Mouse (Mus musculus) heart, adult 2 months (tissue): Measurements from ENCODE around the gene March8. TPM values are rescaled to one million over a fixed set of nuclear protein-coding genes. Genes with fewer than 3 reads are reported as not detected.
"Not testable (repeated sequence)": the region's sequence is repeated elsewhere in the genome, so short reads cannot be mapped to it uniquely, and the experiment has no call there.

Experiments used
- DNase-seq, 2 experiments: peaks; one replicate each; pipeline ENCODE4 v3.0.0; 2021
- H3K27ac ChIP-seq: fragments of 200-600 bp; 2 replicates; pipeline ENCODE4 v1.8.1; 2022
- H3K27me3 ChIP-seq: fragments of 200-500 bp; 2 replicates; pipeline ENCODE4 v1.6.1; 2012; ENCODE audit warnings: mild to moderate bottlenecking, low read length, inconsistent platforms, mixed read lengths; ENCODE audit not compliant: control insufficient read depth, insufficient read depth
- H3K36me3 ChIP-seq: fragments of 200-500 bp; 2 replicates; pipeline ENCODE4 v1.6.1; 2012; ENCODE audit warnings: low read length, inconsistent platforms; ENCODE audit not compliant: control insufficient read depth, insufficient read depth
- H3K4me1 ChIP-seq: fragments of 200-500 bp; 2 replicates; pipeline ENCODE4 v1.6.1; 2011; ENCODE audit warnings: low read length; ENCODE audit not compliant: control insufficient read depth, insufficient read depth
- H3K4me3 ChIP-seq: fragments of 200-600 bp; 2 replicates; pipeline ENCODE4 v1.8.1; 2022
- H3K79me2 ChIP-seq: fragments of 200-500 bp; replicated peaks from 2 replicates; pipeline ENCODE4 v1.6.1; 2012; ENCODE audit warnings: mild to moderate bottlenecking, inconsistent platforms, low read length, moderate library complexity, mixed read lengths; ENCODE audit not compliant: control insufficient read depth, insufficient read depth
- H3K9ac ChIP-seq: fragments of 200-500 bp; 2 replicates; pipeline ENCODE4 v1.6.1; 2012; ENCODE audit warnings: low read depth, mild to moderate bottlenecking, control low read depth, inconsistent platforms, low read length, mixed read lengths
- CTCF ChIP-seq: fragments of 200-600 bp; IDR thresholded peaks from 2 replicates; pipeline ENCODE4 v1.8.1; 2022; ENCODE audit warnings: antibody characterized with exemption, mild to moderate bottlenecking, moderate library complexity
- EP300 ChIP-seq: fragments of 200-500 bp; IDR thresholded peaks from 2 replicates; pipeline ENCODE4 v1.6.1; 2011; ENCODE audit warnings: low read depth, low read length, control low read depth; ENCODE audit not compliant: insufficient read depth
- POLR2A ChIP-seq: fragments of 200-500 bp; IDR thresholded peaks from 2 replicates; pipeline ENCODE4 v1.6.1; 2011; ENCODE audit warnings: mild to moderate bottlenecking, low read depth, low read length, control low read depth; ENCODE audit not compliant: insufficient read depth
- WGBS: fragments of 180-500 bp; shearing (Covaris S2); methylation state at CpG from one replicate; pipeline ENCODE4 v1.1.7; 2018; 5-methylcytosine and 5-hydroxymethylcytosine counted together
- intact Hi-C: fragments of 180-260 bp; cut with DNase I; formaldehyde crosslinking; loops from one replicate; pipeline ENCODE4 v1.15.1; 2025
- polyA plus RNA-seq: library from polyadenylated mRNA; depleted of rRNA; stranded (reverse); fragments of >200 nt; gene quantifications from 2 replicates; pipeline ENCODE4 v1.2.3, GENCODE M21; 2012
- total RNA-seq, 2 experiments: library from RNA; stranded (reverse); gene quantifications; 2 replicates each; pipeline ENCODE4 v1.2.3; 2021

The March8 gene
- total and polyA plus RNA-seq, 3 experiments: 27.8 to 43.9 (median 38.4) TPM

DNA sequence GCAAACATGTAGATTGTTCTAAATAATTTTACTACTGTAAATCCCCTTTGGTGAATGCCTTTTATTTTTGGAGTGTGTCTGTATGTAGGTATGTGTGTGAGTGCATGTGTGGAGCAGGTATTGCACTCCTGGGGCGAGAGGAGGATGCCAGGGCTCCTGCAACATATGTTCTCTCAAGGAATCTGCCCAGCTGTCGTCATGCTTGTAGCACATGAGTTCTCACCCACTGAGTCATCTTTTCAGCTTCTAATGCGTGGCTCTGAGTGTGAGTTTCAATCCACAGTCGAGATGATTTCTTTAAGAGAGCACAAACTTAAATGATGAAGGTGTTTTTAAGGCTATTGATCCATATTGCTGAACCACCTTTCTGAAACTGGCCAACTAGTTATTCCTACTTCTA is 13.7 kb downstream of the March8 start:
- TF ChIP-seq POLR2A (no peak), CTCF (no peak), EP300 (no peak)
- Histone ChIP-seq H3K36me3 (no peaks in the 10 kb centered on the region; the same call in 1 of the 2 replicates), H3K79me2 (peaks cover 5% of the 10 kb centered on the region; the same call in 1 of the 2 replicates), H3K9ac (no peak overlapping the region), H3K27me3 (no peaks in the 10 kb centered on the region), H3K4me1 (peaks cover 2% of the 10 kb centered on the region), H3K27ac (no peak overlapping the region), H3K4me3 (no peak overlapping the region)
- WGBS: 75% methylated on average over 4 of the region's 4 CpGs
- DNase-seq: no peak
- intact Hi-C loops: no loop called here

DNA sequence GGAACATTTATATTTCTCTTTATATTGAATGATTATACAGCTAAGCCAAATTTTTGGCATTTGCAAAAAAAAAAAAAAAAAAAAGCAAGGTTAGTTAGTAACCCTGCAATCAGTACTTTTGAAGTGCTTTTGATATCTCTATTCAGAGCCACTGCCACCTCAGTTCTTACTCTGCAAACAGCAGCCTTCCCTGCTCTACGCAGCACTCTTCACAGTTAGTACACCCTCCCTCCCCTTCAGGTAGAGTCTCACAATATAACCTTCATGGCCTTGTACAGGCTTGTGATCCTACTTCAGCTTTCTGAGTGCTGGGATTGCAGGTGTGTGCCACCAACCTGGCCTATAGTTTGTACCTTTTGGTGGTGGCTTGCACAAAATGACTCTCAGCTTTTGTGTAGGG is 15.6 kb downstream of the March8 start:
- Histone ChIP-seq H3K27ac (no peak overlapping the region), H3K4me1 (peaks cover 2% of the 10 kb centered on the region), H3K4me3 (no peak overlapping the region), H3K9ac (no peak overlapping the region), H3K79me2 (peaks cover 5% of the 10 kb centered on the region; the same call in 1 of the 2 replicates), H3K36me3 (no peaks in the 10 kb centered on the region), H3K27me3 (no peaks in the 10 kb centered on the region)
- intact Hi-C loops: no loop called here
- no peak for TF ChIP-seq CTCF
- TF ChIP-seq POLR2A: no peak
- TF ChIP-seq EP300: no peak
- DNase-seq: no peak
- 90% methylated on average over 1 of the region's 1 CpGs for WGBS

DNA sequence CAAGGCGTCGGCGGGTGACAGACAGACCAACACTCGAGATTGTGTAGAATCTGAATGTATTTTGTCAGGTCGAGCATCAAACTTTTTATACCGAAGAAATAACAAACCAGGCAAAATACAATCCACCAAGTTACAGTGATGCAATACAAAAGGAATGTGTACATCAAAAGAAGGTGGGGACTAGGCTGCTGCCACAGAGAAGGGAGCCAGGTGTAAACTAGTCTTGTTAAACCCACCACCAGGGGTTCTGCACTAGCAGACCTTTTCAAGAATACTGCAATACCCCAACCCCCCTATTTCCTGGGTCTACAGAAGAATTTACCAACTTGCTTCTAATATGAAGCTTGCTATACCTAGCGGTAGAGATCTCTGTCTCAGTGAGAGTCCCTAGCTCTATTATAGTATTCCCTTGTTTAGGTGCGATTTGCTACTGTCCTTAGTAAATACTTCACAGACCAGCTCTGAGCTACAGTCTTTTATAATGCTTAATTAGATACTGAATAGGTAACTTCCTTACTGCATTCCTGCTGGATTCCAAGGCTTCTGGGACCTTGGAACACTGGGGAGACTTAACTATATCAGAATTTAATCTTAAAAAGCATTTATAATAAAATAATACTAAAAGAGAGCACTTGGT is 18.6 kb downstream of the March8 start:
- H3K4me1 ChIP-seq, DNase-seq, H3K9ac ChIP-seq: not testable (repeated sequence)

DNA sequence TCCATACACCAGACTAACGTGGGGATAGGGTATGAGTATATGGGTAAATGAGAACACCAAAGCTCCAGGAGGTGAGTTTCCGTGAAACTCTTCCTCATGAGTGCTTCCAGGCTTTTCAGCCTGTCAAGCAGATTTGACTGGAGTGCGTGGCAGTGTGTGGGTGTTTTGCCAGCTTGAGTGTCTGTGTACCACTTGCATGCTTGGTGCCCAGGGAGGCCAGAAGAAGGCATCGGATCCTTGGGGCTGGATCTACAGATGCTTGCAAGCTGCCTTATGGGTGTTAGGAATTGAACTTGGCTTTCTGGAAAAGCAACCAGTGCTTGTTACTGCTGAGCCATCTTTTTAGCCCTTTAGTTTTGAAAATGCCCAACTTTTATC is 19.1 kb downstream of the March8 start:
- TF ChIP-seq EP300: no peak
- no peak overlapping the region for H3K4me3 ChIP-seq
- no peaks in the 10 kb centered on the region for H3K36me3 ChIP-seq
- 0 out of 2 replicates have a peak, but pooled peaks cover 2% of the 10 kb centered on the region for H3K4me1 ChIP-seq
- no peak overlapping the region for H3K27ac ChIP-seq
- DNase-seq: no peak
- no peak overlapping the region for H3K9ac ChIP-seq
- H3K27me3 ChIP-seq: no peaks in the 10 kb centered on the region
- H3K79me2 ChIP-seq: peaks cover 6% of the 10 kb centered on the region; the same call in 1 of the 2 replicates
- intact Hi-C loops: no loop called here
- 76% methylated on average over 4 of the region's 4 CpGs for WGBS

More for the DNA sequence above, 18.6 kb downstream of the March8 start:
- H3K79me2 ChIP-seq, H3K27ac ChIP-seq, intact Hi-C loops, H3K27me3 ChIP-seq, H3K36me3 ChIP-seq, H3K4me3 ChIP-seq: not testable (repeated sequence)
- 73% methylated on average over 8 of the region's 8 CpGs for WGBS

DNA sequence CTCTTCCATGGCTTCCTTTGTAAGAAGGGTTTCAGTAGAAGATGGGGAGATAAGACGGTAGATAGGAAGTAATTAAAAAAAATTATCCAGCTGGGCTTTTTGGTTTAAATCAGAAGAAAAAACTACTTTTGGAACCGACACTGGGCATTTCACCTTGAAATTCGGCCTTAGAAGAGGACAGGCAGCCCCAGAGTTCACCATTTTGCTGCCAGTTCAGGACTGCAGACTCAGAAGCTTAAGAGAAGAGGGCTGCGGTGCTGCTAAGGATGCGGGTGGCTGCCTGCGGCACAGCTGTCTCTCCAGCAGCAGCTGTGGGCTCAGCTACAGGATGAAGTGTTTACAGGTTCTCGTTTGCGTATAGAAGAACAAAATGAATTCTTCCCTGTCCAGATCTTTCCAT is 20.2 kb downstream of the March8 start:
- WGBS: 78% methylated on average over 8 of the region's 8 CpGs
- Histone ChIP-seq H3K27me3 (no peaks in the 10 kb centered on the region), H3K79me2 (peaks cover 6% of the 10 kb centered on the region; the same call in 1 of the 2 replicates), H3K4me3 (no peak overlapping the region), H3K9ac (no peak overlapping the region), H3K4me1 (0 out of 2 replicates have a peak, but pooled peaks cover 2% of the 10 kb centered on the region), H3K36me3 (no peaks in the 10 kb centered on the region), H3K27ac (no peak overlapping the region)
- no peak for DNase-seq
- no peak for TF ChIP-seq POLR2A
- TF ChIP-seq EP300: no peak
- no peak for TF ChIP-seq CTCF
- intact Hi-C loops: no loop called here

DNA sequence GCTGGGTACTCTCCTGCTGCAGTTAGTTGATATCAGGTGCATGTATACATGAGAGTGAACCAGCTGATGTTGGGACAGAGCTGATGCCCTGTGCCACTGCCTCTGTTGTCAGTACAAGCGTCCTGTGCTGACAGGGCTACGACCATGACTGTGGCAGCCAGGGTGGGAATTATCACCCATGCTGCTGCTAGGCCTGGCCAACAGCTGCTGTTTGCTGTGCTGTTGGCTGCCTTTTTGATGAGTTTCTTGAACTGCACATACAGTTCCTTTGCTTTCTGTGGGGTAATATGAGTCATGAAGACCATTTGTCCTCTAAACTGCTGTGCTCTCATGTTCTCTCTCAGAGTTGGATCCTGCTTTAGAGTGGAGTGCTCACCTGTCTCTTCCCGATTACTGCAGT is 21.4 kb downstream of the March8 start:
- H3K36me3 ChIP-seq: no peaks in the 10 kb centered on the region
- H3K27me3 ChIP-seq: no peaks in the 10 kb centered on the region
- no peak for TF ChIP-seq EP300
- no peak for TF ChIP-seq POLR2A
- TF ChIP-seq CTCF: no peak
- H3K4me3 ChIP-seq: no peak overlapping the region
- no peak for DNase-seq
- 0 out of 2 replicates have a peak, but pooled peaks cover 2% of the 10 kb centered on the region for H3K4me1 ChIP-seq
- intact Hi-C loops: no loop called here
- no peak overlapping the region for H3K9ac ChIP-seq
- WGBS: 61% methylated on average over 3 of the region's 3 CpGs
- peaks cover 5% of the 10 kb centered on the region; the same call in 1 of the 2 replicates for H3K79me2 ChIP-seq
- no peak overlapping the region for H3K27ac ChIP-seq
